Mouse (Mus musculus) inflammation-experienced regulatory T-cells, adult 6 months (primary cell): Measurements from ENCODE around the gene Plekhm2. TPM values are rescaled to one million over a fixed set of nuclear protein-coding genes. Genes with fewer than 3 reads are reported as not detected.

Source experiments
- ATAC-seq: one replicate; pipeline ENCODE4 v1.8.0; 2017
- polyA plus RNA-seq, 3 experiments: library from polyadenylated mRNA; unstranded; fragments of 100-300 nt; shearing (Covaris generic); gene quantifications; one replicate each; pipeline ENCODE4 v1.2.1; 2017

The Plekhm2 gene
- polyA plus RNA-seq, 3 experiments from 2014 or later, result 3.6 to 4.5 (median 4.2) TPM

DNA sequence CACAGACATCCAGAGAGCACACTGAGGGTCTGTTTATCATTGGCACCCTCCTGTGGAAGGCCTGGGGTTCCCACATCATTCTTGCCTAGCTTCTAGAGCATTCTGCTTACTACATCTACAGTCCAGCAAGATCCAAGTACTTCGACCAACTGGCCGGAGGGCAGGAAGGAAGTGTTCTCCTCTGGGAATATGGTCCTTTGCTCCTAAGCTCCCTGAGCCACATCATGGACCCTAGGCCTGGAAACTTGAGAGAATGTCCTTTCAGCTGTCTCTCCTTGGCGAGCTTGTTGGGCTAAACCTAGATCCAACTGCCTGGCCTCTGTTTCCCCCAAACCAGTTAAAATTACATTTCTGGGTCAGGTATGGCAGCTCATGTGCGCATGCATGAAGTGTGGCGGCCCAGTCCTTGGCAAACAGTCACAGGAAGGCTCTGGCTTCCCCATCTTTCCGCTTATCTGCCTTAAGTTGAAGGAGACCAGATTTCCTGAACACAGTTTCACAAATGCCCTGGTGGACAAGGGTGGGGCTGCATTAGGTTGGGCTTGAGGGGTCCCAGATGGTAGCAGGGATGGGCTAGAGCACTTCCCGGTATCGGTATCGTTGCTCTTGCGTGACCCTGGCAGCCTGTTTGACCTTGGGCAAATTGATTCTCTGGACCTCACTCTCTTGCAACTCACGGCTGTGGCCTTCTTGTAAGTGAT is 62.0 kb downstream of the Plekhm2 start:
- no peak for ATAC-seq

DNA sequence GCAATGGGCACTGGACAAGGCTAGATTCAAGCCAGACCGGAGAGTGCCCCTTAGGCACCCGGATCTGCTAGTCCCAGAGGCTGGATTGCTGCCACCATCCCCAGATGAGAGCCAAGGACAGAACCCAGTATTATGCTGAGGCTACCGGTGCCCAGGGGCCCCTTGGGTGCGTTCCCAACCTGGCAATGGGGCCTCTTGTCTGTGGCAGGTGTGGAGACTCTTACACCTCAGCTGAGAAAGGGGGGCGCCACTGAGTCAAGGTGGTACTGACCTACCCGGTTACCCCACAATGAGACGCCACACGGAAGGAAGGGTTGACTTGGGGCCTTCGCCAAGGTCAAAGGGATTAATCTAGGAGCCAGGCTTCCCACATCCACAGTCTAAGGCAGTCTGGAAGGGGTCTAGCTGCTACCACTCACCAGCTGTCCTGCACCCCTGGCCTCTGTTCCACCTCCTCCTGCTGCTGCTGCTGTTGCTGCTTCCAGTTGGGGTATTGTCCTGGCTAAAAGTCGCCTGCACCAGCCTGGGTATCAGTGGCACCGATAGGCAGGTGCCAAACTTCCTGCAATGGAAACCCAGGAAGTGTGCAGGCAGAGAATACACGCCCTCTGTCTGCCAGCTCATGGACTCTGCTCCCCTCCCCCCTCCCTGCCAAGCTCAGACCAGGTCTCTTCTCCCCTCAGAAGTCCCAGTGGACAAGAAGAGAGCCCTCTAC is 63.4 kb downstream of the Plekhm2 start:
- ATAC-seq, result no peak

DNA sequence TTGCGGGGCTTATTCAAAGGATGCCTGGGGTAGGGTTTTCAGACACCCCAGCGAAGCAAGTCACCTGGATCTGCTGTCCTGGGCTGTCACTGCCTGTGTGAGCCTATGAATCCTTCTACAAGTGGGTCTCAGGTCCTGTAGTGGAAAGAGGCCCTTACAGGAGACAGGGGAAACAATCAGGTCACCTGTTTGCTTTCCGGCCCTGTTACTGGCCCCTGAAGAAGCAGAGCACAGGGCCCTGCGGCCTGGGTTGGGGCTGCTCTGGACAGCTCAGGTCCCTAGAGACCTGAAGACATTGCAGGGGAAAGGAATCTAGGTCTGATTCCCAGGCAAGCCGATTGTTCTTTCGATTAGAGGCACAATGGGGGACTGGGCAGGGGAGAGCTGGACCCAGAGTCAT is 64.3 kb downstream of the Plekhm2 start:
- ATAC-seq, result no peak

DNA sequence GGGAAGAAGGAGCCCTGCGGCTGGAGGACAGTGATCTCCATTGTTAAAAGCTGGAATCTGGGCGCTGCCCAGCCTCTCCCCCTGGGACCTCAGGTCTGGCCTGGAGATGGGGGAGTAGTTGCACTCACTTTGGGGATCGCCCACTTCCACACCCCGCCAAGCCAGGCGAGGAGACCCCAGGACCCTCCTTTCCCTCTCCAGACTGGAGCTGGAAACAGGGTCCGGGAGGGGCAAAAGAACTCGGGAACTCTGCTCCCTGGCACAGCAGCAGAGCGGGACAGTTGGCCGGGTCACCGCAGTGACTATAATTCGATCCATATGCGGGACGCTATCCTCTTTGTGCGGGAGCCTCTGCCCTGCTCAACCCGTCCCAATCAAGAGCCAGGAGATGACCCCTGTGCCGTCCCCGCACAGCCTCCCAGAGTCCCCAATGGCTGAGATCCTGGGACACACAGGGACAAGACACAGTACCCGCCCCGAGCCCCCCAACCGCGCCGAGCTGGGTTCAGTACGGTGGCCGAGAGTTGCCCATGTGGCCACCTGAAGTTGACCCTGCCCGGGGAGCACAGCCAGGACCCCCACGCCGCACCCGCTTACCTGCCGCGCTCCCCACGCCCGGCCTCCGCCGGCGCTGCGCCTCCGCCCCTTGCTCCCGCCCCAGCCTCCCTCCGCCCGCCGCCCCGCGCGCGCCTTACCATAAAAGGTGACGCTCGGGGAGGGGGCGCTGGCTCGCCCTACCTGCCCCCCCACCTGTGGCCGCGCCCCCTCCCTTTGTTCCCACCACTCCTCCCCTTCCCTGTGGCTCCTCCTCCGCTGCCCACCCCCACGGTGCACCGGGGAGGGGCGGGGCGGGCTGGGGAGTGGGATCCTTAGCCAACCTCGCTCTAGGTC is 65.2 kb downstream of the Plekhm2 start:
- ATAC-seq, result no peak

DNA sequence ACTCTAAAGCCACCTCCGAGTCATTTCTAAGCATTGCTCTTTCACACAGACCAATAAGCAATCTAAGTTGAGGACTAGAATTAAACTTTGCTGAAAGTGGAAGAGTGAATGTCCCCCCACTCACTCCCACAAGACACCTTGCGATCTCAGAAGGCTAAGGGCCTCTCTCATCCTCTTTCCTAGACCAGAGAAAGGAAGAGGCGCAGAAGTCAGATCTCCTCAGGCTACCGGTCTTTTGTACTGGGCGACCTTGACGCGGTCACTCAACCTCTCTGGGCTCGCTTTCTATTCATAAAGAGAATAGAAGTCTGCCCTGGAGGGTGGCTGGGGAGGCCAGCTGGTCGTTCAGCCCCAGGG is 65.8 kb downstream of the Plekhm2 start:
- no peak for ATAC-seq

DNA sequence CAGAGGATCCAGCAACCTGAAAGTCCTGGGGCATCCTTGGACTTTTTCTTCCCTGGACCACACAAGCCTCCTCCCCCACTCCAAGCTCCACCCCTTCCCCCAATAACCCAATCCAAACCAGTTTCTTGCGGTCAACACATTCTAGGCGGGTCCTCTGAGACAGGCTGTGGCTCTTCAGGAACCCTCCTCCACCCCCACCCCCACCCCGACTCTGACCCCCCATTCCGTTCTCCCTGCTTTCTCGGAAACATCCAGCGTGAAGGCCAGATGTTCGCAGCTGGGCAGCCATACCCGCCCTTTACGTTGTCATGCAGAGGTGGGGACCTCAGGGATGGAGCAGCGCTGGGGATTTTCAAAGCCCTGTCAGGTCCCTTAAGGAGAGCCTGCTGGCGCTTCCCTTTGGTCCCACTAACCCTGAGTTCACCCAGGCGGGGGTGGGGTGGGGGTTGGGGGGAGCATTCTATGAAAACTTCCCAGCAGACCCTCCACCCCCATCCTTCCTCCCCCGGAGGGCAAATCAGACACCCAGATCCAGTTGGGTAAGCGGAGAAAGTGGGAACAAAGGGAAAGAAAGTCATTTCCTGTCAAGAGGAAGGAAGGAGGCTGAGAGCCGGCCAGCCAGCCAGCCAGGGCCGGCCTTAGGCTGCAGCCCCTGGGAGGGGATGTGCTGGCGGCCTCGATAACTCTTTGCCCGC is 66.4 kb downstream of the Plekhm2 start:
- ATAC-seq, result no peak

DNA sequence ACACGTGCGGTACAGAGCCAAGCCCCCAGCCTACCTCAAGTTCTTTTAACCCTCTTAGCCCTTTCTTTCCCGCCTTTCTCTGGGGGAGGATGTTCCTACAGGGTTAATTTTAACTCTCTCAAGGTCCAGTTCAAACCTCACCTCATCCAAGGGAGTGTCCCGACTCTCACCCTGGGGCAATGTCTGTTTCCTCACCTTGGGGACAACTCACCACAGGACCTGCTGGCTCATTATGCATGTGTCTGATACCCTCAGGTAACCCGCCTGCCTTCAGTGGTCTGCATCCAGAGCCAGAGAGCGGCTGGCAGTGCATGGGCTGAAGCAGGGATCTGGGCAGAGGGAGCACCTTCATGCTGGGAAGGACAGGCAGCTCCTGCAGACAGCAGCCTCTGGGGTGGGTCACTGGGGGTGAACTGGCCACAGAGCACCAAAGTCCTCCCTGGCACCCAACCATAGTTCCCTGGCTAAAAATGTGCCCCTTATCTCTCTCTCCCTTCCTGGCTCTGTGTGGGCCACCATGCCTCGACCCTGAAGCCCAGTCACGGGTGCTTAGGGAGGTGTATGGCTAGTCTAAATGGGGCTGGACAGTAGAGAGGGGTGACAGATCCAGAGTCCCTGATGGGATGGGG is 67.9 kb downstream of the Plekhm2 start:
- no peak for ATAC-seq

DNA sequence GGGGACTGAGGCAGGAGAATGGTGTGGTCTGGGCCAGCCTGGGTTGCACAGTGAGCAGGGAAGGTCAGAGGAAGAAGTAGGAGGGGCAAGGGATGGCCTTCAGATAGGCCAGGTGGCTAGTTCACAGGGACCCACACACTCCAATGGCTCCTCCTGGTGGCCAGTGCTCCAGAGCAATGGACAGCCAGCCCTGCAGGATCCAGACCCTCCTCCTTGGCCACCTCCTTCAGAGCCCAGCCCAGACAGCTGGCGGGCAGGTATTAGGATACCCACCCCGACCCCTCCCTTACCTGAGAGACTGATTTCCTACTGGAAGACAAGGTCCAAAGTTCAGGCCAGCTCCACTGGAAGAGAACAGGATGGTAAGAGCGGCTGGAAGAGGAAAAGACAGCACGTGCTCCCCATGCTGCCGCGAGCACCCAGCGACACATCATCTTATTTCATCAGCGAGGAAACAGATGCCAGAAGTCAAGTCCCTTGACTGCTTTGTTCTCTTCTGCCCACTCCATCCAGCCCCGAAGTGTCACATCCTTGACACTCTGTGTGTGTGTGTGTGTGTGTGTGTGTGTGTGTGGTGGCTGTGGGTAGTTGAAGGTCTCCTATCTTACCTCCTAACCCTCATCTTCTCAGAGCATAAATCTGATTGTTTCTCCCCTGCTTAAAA is 69.0 kb downstream of the Plekhm2 start:
- no peak for ATAC-seq

DNA sequence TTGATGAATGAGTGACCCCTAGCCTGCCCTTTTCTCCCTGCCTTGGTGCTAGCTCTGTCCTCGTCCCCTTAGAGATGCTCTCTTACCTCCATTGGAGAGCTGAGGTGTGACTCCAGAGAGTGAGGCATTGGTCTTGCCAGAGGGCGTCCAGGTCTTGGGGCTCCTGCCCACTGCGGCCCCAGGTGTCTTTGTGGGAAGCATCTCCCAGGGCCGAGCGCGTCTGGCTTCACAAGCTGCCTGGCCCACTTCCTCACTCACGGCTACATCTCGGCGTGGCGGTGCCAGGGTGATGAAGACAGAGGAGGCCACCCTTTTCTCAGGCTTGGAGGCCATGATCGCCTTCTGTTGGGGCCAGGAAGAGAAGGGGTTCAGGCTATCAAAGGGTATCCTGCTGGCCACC is 69.6 kb downstream of the Plekhm2 start:
- no peak for ATAC-seq

DNA sequence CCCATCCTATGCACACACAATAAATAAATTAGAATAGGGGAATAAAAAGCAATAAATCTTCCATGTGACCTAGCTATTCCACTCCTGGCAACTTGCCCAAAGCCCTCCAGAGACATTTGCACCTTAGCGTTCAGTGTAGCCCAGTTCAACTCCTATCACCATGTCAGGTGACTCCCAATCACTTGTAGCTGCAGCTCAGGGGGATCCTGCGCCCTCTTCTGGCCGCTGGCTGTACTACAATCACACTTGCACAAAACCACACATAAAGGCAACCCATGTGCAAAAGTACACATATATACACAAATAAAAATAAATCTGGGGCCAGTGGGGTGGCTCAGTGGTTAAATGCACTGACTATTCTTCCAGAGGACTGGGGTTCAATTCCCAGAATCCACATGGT is 73.2 kb downstream of the Plekhm2 start:
- no peak for ATAC-seq

DNA sequence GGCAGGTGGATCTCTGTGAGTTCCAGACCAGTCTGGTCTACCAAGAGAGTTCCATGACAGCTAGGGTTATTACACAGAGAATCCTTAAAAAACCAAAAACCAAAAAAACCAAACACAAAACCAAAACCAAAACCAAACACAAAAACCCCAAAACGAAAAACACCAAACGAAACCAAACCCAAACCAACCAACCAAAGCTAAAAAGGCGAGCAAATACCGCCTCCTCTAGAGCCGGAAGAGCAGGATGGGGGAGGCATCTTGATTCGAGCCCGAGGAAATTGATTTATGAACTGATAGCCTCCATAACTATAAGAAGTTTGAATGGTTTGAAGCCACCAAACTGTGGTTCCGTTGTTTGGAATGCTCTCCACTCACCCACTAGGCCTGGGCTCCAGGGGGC is 80.8 kb downstream of the Plekhm2 start:
- peak; percentile 77 for ATAC-seq

DNA sequence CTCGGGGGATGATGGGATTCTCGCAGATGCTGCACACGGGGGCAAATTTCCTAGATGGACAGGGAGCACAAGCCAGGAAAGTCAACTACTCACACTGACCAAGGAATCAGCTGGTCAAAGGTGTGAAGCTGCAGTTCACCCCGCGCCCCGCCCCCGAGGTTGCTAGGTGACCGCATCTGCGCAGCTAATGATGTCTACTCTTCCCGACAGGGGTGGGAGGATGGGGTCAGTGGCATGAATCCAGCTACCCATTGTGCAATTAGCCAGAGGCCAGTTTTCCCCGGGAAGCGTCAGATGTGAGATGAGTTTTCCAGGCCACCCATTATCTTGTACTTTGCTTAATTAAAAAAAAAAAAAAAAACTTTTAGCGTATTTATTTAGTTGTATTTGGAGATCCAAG is 83.6 kb downstream of the Plekhm2 start:
- no peak for ATAC-seq

DNA sequence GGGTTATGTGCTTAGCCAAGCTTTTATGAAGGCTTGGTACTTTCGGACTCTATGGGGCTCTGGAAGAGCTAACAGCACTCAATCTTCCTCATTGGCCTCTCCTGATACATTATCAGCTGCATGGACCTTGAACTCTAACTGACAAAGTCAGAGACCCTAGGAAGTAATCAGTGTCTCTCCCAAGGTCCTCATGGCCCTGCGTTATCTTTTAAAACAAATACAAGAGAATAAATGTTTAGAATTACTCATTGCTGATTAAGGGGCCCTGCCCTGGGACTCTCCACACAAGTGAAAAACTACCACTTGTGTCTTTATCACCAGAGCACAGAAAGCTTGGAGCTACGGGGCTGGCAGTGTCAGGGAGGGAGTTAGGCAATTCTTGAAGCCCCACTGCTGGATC is 85.9 kb downstream of the Plekhm2 start:
- no peak for ATAC-seq

DNA sequence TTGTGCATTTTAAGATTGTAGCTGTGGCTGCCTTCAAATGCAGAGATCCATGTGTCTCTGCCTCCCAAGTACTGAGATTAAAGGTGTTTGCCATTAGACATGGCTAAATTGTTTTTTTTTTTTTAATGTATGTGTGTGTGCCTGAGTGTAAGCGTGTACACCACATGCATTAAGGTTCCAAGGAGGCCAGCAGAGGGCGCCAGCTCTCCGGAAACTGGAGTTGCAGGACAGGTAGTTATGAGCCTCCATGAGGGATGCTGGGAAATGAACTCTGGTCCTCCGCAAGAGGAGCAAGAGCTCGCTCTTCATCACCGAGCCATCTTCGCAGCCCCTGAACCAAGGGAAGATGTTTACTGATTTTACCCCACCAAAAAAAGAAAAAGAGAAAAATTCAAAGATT is 87.8 kb downstream of the Plekhm2 start:
- ATAC-seq, result no peak

DNA sequence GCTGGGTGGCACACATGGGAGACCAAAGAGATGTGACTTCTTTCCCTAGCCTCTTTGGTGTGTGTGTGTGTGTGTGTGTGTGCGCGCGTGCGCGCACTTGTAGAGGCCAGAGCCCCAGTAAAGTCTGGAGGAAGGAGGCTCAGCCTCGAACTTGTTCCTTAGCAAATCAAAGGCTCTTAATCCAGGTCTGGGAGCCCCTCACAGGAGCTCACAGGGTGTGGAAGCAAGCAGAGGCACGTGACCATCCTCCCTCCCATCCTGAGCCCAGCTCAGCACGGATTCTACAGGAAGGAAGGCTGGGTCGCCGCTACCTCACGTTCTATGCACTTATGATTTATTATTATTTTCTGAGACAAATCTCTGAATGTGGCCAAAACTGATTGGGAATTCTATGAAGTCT is 88.3 kb downstream of the Plekhm2 start:
- no peak for ATAC-seq

Other genes starting within 250 kb of the Plekhm2 start
- gene Clcnkb, start 248.9 kb downstream of the Plekhm2 start, polyA plus RNA-seq, result not detected
- gene Hspb7, start 244.1 kb downstream of the Plekhm2 start, polyA plus RNA-seq, result not detected
- not detected for gene Srarp, start 228.8 kb downstream of the Plekhm2 start, polyA plus RNA-seq
- 10 to 100 TPM; 12.6 to 16.9 (median 14.1) TPM for gene Zbtb17, start 220.2 kb downstream of the Plekhm2 start, polyA plus RNA-seq
- 10 to 100 TPM in 2 of 3 experiments, 1 to 10 TPM in 1; 8.6 to 17.1 (median 14.3) TPM for gene Spen, start 126.3 kb downstream of the Plekhm2 start, polyA plus RNA-seq
- gene Fblim1, start 58.8 kb downstream of the Plekhm2 start, polyA plus RNA-seq, result under 1 TPM in 1 of 3 experiments, not detected in 2; 0.43 TPM
- under 1 TPM in 1 of 3 experiments, not detected in 2; 0.78 TPM for gene Tmem82, start 46.3 kb downstream of the Plekhm2 start, polyA plus RNA-seq
- gene Slc25a34, start 41.1 kb downstream of the Plekhm2 start, polyA plus RNA-seq, result under 1 TPM in 1 of 3 experiments, not detected in 2; 0.13 TPM
- gene Rsc1a1, start 20.7 kb upstream of the Plekhm2 start, polyA plus RNA-seq, result not detected
- 10 to 100 TPM; 14.6 to 17.1 (median 16.9) TPM for gene Ddi2, start 58.5 kb upstream of the Plekhm2 start, polyA plus RNA-seq
- gene Agmat, start 81.8 kb upstream of the Plekhm2 start, polyA plus RNA-seq, result not detected
- gene Dnajc16, start 126.0 kb upstream of the Plekhm2 start, polyA plus RNA-seq, result 1 to 10 TPM; 3.0 to 3.7 (median 3.6) TPM
- 10 to 100 TPM in 1 of 3 experiments, 1 to 10 TPM in 2; 6.9 to 10.9 (median 6.9) TPM for gene Casp9, start 128.7 kb upstream of the Plekhm2 start, polyA plus RNA-seq
- gene Cela2a, start 161.3 kb upstream of the Plekhm2 start, polyA plus RNA-seq, result not detected
- gene Ctrc, start 181.5 kb upstream of the Plekhm2 start, polyA plus RNA-seq, result not detected
- 10 to 100 TPM; 26.9 to 64.6 (median 28.4) TPM for gene Efhd2, start 210.0 kb upstream of the Plekhm2 start, polyA plus RNA-seq